Mouse (Mus musculus) CH12.LX (cell line): Measurements from ENCODE around the gene Meaf6. TPM values are rescaled to one million over a fixed set of nuclear protein-coding genes. Genes with fewer than 3 reads are reported as not detected.

Source experiments
- DNase-seq: peaks from one replicate; pipeline ENCODE4 v3.0.0-alpha.2; 2013; ENCODE audit errors: extremely low read depth
- H3K27ac ChIP-seq: 2 replicates; pipeline ENCODE4 v1.5.1; 2012; ENCODE audit warnings: low read depth, mild to moderate bottlenecking, control low read depth, moderate library complexity; ENCODE audit not compliant: insufficient read depth
- H3K27me3 ChIP-seq: replicated peaks from 2 replicates; pipeline ENCODE3; 2012; ENCODE audit warnings: inconsistent platforms
- H3K36me3 ChIP-seq, 2 experiments: replicated peaks in 1 of 2; 2 replicates each; pipeline versions ENCODE3 to v1.6.1; 2012; ENCODE audit warnings: inconsistent platforms in 1 of 2, low read length in 1 of 2, mild to moderate bottlenecking in 1 of 2, mixed read lengths in 1 of 2, moderate library complexity in 1 of 2; ENCODE audit not compliant: control insufficient read depth in 1 of 2, insufficient read depth in 1 of 2
- H3K4me1 ChIP-seq, 2 experiments: 2 replicates each; pipeline ENCODE4 v1.6.1; 2012; ENCODE audit warnings: inconsistent platforms in 1 of 2, moderate library complexity in 1 of 2; ENCODE audit not compliant: insufficient read depth in 2 of 2, control insufficient read depth in 1 of 2
- H3K4me2 ChIP-seq: 2 replicates; pipeline ENCODE4 v1.6.1; 2012; ENCODE audit warnings: low read depth, mild to moderate bottlenecking, control low read depth; ENCODE audit not compliant: poor library complexity, insufficient read depth, severe bottlenecking
- H3K4me3 ChIP-seq, 3 experiments: fragments of 150-350 bp in 1 of 3; sonication (generic) in 1 of 3; replicated peaks in 1 of 3; 2 replicates each; pipeline versions ENCODE3 to v1.5.1; 2011 to 2012; ENCODE audit warnings: low read depth in 2 of 3, low read length in 2 of 3, mild to moderate bottlenecking in 2 of 3, moderate library complexity in 2 of 3, control low read depth in 1 of 3, improper control_type of control experiment in 1 of 3, inconsistent platforms in 1 of 3, mixed read lengths in 1 of 3; ENCODE audit not compliant: poor library complexity in 1 of 3
- H3K79me2 ChIP-seq: replicated peaks from 2 replicates; pipeline ENCODE4 v1.6.1; 2012; ENCODE audit warnings: mild to moderate bottlenecking, moderate library complexity; ENCODE audit not compliant: control insufficient read depth, poor library complexity, insufficient read depth, severe bottlenecking; ENCODE audit errors: extremely low read depth
- H3K9ac ChIP-seq: 2 replicates; pipeline ENCODE4 v1.6.1; 2012; ENCODE audit warnings: low read depth, mild to moderate bottlenecking, control low read depth, moderate library complexity; ENCODE audit not compliant: insufficient read depth
- H3K9me3 ChIP-seq: replicated peaks from 2 replicates; pipeline ENCODE3; 2012; ENCODE audit warnings: low read length, inconsistent platforms, mixed read lengths
- BHLHE40 ChIP-seq: IDR thresholded peaks from 2 replicates; pipeline ENCODE4 v1.6.1; 2011; ENCODE audit warnings: mild to moderate bottlenecking, low read depth, low read length, improper control_type of control experiment
- CHD2 ChIP-seq: IDR thresholded peaks from 2 replicates; pipeline ENCODE4 v1.6.1; 2011; ENCODE audit warnings: low read length, improper control_type of control experiment
- E2F4 ChIP-seq: IDR thresholded peaks from 2 replicates; pipeline ENCODE4 v1.6.1; 2011; ENCODE audit warnings: low read depth, low read length, improper control_type of control experiment; ENCODE audit not compliant: insufficient replicate concordance
- EP300 ChIP-seq: IDR thresholded peaks from 2 replicates; pipeline ENCODE4 v1.6.1; 2011; ENCODE audit warnings: low read length, improper control_type of control experiment
- ETS1 ChIP-seq: conservative IDR thresholded peaks from 2 replicates; pipeline ENCODE4 v1.6.1; 2012; ENCODE audit warnings: low read depth, mild to moderate bottlenecking, inconsistent platforms, low read length, improper control_type of control experiment, moderate library complexity
- GABPA ChIP-seq: IDR thresholded peaks from 2 replicates; pipeline ENCODE4 v1.6.1; 2012; ENCODE audit warnings: low read depth, low read length, improper control_type of control experiment, inconsistent platforms; ENCODE audit not compliant: insufficient replicate concordance
- JUN ChIP-seq: IDR thresholded peaks from 2 replicates; pipeline ENCODE4 v1.6.1; 2011; ENCODE audit warnings: low read depth, mild to moderate bottlenecking, low read length, improper control_type of control experiment, moderate library complexity; ENCODE audit not compliant: insufficient read depth
- JUND ChIP-seq: conservative IDR thresholded peaks from 2 replicates; pipeline ENCODE4 v1.6.1; 2011; ENCODE audit warnings: low read depth, low read length, improper control_type of control experiment
- KAT2A ChIP-seq: IDR thresholded peaks from 2 replicates; pipeline ENCODE4 v1.6.1; 2012; ENCODE audit warnings: low read length, improper control_type of control experiment, inconsistent platforms; ENCODE audit not compliant: insufficient replicate concordance
- MAFK ChIP-seq: IDR thresholded peaks from 2 replicates; pipeline ENCODE4 v1.6.1; 2011; ENCODE audit warnings: low read length, improper control_type of control experiment; ENCODE audit not compliant: insufficient replicate concordance
- MAZ ChIP-seq: IDR thresholded peaks from 2 replicates; pipeline ENCODE4 v1.6.1; 2012; ENCODE audit warnings: low read depth, mild to moderate bottlenecking, inconsistent platforms, low read length, improper control_type of control experiment, moderate library complexity
- MXI1 ChIP-seq: IDR thresholded peaks from 2 replicates; pipeline ENCODE4 v1.6.1; 2011; ENCODE audit warnings: mild to moderate bottlenecking, low read depth, low read length, improper control_type of control experiment
- NELFE ChIP-seq: IDR thresholded peaks from 2 replicates; pipeline ENCODE4 v1.6.1; 2011; ENCODE audit warnings: low read depth, low read length, improper control_type of control experiment
- POLR2A ChIP-seq: IDR thresholded peaks from 2 replicates; pipeline ENCODE4 v1.6.1; 2011; ENCODE audit warnings: low read depth, mild to moderate bottlenecking, improper control_type of control experiment, low read length
- POLR2AphosphoS2 ChIP-seq: IDR thresholded peaks from 2 replicates; pipeline ENCODE4 v1.6.1; 2011; ENCODE audit warnings: low read depth, low read length, improper control_type of control experiment
- RAD21 ChIP-seq: IDR thresholded peaks from 2 replicates; pipeline ENCODE4 v1.6.1; 2011; ENCODE audit warnings: low read depth, mild to moderate bottlenecking, low read length, improper control_type of control experiment, moderate library complexity
- SIN3A ChIP-seq: IDR thresholded peaks from 2 replicates; pipeline ENCODE4 v1.6.1; 2012; ENCODE audit warnings: low read length, improper control_type of control experiment, inconsistent platforms
- TCF12 ChIP-seq: IDR thresholded peaks from 2 replicates; pipeline ENCODE4 v1.6.1; 2014; ENCODE audit warnings: low read depth, mild to moderate bottlenecking, inconsistent platforms, low read length, improper control_type of control experiment
- UBTF ChIP-seq: IDR thresholded peaks from 2 replicates; pipeline ENCODE4 v1.6.1; 2012; ENCODE audit warnings: low read depth, mild to moderate bottlenecking, inconsistent platforms, low read length, improper control_type of control experiment, moderate library complexity
- ZC3H11A ChIP-seq: IDR thresholded peaks from 2 replicates; pipeline ENCODE4 v1.6.1; 2012; ENCODE audit warnings: low read depth, mild to moderate bottlenecking, inconsistent platforms, low read length, improper control_type of control experiment
- ZNF384 ChIP-seq: IDR thresholded peaks from 2 replicates; pipeline ENCODE4 v1.6.1; 2012; ENCODE audit warnings: low read depth, low read length, improper control_type of control experiment, inconsistent platforms
- dilution Hi-C: fragments of 300-500 bp; cut with MboI; formaldehyde crosslinking; loops from 2 replicates; pipeline ENCODE4 v1.14.3; 2020; ENCODE audit warnings: low sequenced_read_pairs; ENCODE audit not compliant: extremely low pct_unique_long_range_greater_than_20kb, extremely low pct_ligation_motif_present
- in situ Hi-C: fragments of 300-500 bp; cut with MboI; formaldehyde crosslinking; loops from 3 replicates; pipeline ENCODE4 v1.14.3; 2019; ENCODE audit warnings: low sequenced_read_pairs, low pct_ligation_motif_present, low pct_unique_long_range_greater_than_20kb, mixed read lengths
- polyA plus RNA-seq: library from polyadenylated mRNA; unstranded; fragments of >175 nt; gene quantifications from 2 replicates; pipeline ENCODE4 v1.2.1, GENCODE M21; 2012; ENCODE audit warnings: low read depth; ENCODE audit not compliant: insufficient read length
- total RNA-seq, 2 experiments: library from RNA; depleted of rRNA; stranded (reverse); fragments of 300-350 nt in 1 of 2; fragments of >200 nt in 1 of 2; gene quantifications; 2 replicates each; pipeline ENCODE4 v1.2.3; 2012 to 2014

The Meaf6 gene
- total and polyA plus RNA-seq, 3 experiments = 26.4 to 52.8 (median 29.3) TPM

- no peaks in the 10 kb centered on the region for H3K9me3 ChIP-seq
- no peak overlapping the region for H3K4me3 ChIP-seq
- H3K79me2 ChIP-seq = peaks cover 26% of the 10 kb centered on the region
- H3K4me2 ChIP-seq = no peak overlapping the region
- dilution Hi-C loops = no loop called here
- H3K9ac ChIP-seq = no peak overlapping the region
- TF ChIP-seq KAT2A (no peak), JUND (no peak), SIN3A (no peak), JUN (no peak), POLR2A (no peak), E2F4 (no peak), RAD21 (no peak), TCF12 (no peak), POLR2AphosphoS2 (no peak), NELFE (no peak), ZC3H11A (no peak), CHD2 (no peak), GABPA (no peak), ZNF384 (no peak), ETS1 (no peak), MXI1 (no peak), MAZ (no peak), EP300 (no peak)
- no peaks in the 10 kb centered on the region for H3K27me3 ChIP-seq
- DNase-seq = no peak
- H3K27ac ChIP-seq = no peak overlapping the region
- in situ Hi-C loops = no loop called here
- H3K4me1 ChIP-seq = peaks cover 57 to 93% of the 10 kb centered on the region in 2 experiments
- peaks cover 46 to 57% of the 10 kb centered on the region in 2 experiments for H3K36me3 ChIP-seq
These were observed 34.8 kb downstream of the Meaf6 start for GRCm38 (mm10) chr4:125119721-125120120.

- in situ Hi-C loops (no loop called here), dilution Hi-C loops (no loop called here)
- Histone ChIP-seq H3K27ac (peak overlapping the region; percentile 96), H3K36me3 (peaks cover 46 to 69% of the 10 kb centered on the region in 2 experiments), H3K9me3 (no peaks in the 10 kb centered on the region), H3K4me3 (peak overlapping the region; percentile 44 to 61 (median 58)), H3K27me3 (no peaks in the 10 kb centered on the region), H3K4me2 (peak overlapping the region; percentile 76), H3K79me2 (peaks cover 40% of the 10 kb centered on the region), H3K9ac (peak overlapping the region; percentile 64), H3K4me1 (peaks cover 30 to 69% of the 10 kb centered on the region in 2 experiments)
- DNase-seq = peak; percentile 49
- peak; percentile 62 for TF ChIP-seq BHLHE40
- no peak for TF ChIP-seq MAFK
- no peak for TF ChIP-seq UBTF
- peak; percentile 38; the same call in 1 of the 2 replicates for TF ChIP-seq POLR2A
- TF ChIP-seq MAZ = peak; percentile 53
- TF ChIP-seq ETS1 = 0 out of 2 replicates have a peak, but pooled peaks have one; percentile 11
- 0 out of 2 replicates have a peak, but pooled peaks have one; percentile 12 for TF ChIP-seq EP300
These were observed 37.7 kb downstream of the Meaf6 start for GRCm38 (mm10) chr4:125122431-125123278.
